Comparison of ENCODE assay signal across 24 mouse cellular contexts in genomic region chr12:100992505-100992904, GRCm38 (mm10). TPM values are rescaled to one million over a fixed set of nuclear protein-coding genes. Genes with fewer than 3 reads are reported as not detected.
DNase-seq lines count a peak whose midpoint lies in the region; ATAC-seq and TF ChIP-seq lines count a peak whose summit lies in the region.
"Had no signal": no experiment of that assay in that cellular context is flagged by ENCODE, and none has a peak within 500 bp of the region (broad histone marks: within the 10 kb centered on the region; RNA-seq: fewer than 3 reads in every experiment).

No protein-coding gene starts in this region.

- no peak for TF ChIP-seq POLR2A in bone marrow, adult 2 months (IDR thresholded peaks at IDR 0.05; ENCODE audit: borderline replicate concordance, control insufficient read depth, low read depth, low read length)

- no peaks in the 10 kb centered on the region for H3K27me3 ChIP-seq in forebrain, embryonic 11.5 days (ENCODE audit: control insufficient read depth, insufficient read depth, low read length)
- H3K27me3 ChIP-seq in forebrain, postnatal 0 days (ENCODE audit: insufficient read depth, low read length), result no peaks in the 10 kb centered on the region
- no peaks in the 10 kb centered on the region for H3K27me3 ChIP-seq in kidney, embryonic 16.5 days (ENCODE audit: insufficient read depth, low read length)
- H3K27me3 ChIP-seq: embryonic facial prominence, embryonic 15.5 days; forebrain, embryonic 13.5 days; hindbrain, embryonic 15.5 days; intestine, embryonic 15.5 days; Patski had no signal

- no peak overlapping the region for H3K4me3 ChIP-seq in forebrain, embryonic 11.5 days (ENCODE audit: low read depth, low read length)
- no peak overlapping the region for H3K4me3 ChIP-seq in forebrain, postnatal 0 days (ENCODE audit: low read depth, low read length)
- H3K4me3 ChIP-seq in bone marrow, adult 2 months (replicated peaks; ENCODE audit: control insufficient read depth, low read depth, low read length), result no peak overlapping the region
- no peak overlapping the region for H3K4me3 ChIP-seq in kidney, embryonic 16.5 days (ENCODE audit: low read length)
- H3K4me3 ChIP-seq: embryonic facial prominence, embryonic 12.5 days; embryonic facial prominence, embryonic 15.5 days; forebrain, embryonic 13.5 days; hindbrain, embryonic 12.5 days; hindbrain, embryonic 15.5 days; intestine, embryonic 15.5 days had no signal

- TF ChIP-seq CTCF in forebrain, postnatal 0 days (IDR thresholded peaks at IDR 0.05; ENCODE audit: low read depth), result no peak
- no peak for TF ChIP-seq CTCF in bone marrow, adult 2 months (IDR thresholded peaks at IDR 0.05; ENCODE audit: control insufficient read depth, insufficient read depth, low read length)

- H3K9me3 ChIP-seq in forebrain, embryonic 11.5 days (ENCODE audit: control insufficient read depth, low read length), result no peaks in the 10 kb centered on the region
- no peaks in the 10 kb centered on the region for H3K9me3 ChIP-seq in forebrain, postnatal 0 days (ENCODE audit: low read length)
- no peaks in the 10 kb centered on the region for H3K9me3 ChIP-seq in kidney, embryonic 16.5 days (ENCODE audit: low read length)
- H3K9me3 ChIP-seq: embryonic facial prominence, embryonic 12.5 days; embryonic facial prominence, embryonic 15.5 days; forebrain, embryonic 13.5 days; G1E; hindbrain, embryonic 12.5 days; hindbrain, embryonic 15.5 days; intestine, embryonic 15.5 days had no signal

- 90% methylated on average over 7 of the region's 7 CpGs for WGBS in forebrain, embryonic 11.5 days
- WGBS in forebrain, postnatal 0 days, result 86% methylated on average over 7 of the region's 7 CpGs
- WGBS in bone marrow, adult 2 months, result 69% methylated on average over 7 of the region's 7 CpGs
- 65% methylated on average over 7 of the region's 7 CpGs for WGBS in kidney, embryonic 16.5 days

- H3K9ac ChIP-seq in forebrain, embryonic 11.5 days (ENCODE audit: low read length), result no peak overlapping the region
- no peak overlapping the region for H3K9ac ChIP-seq in forebrain, postnatal 0 days
- H3K9ac ChIP-seq in kidney, embryonic 16.5 days (replicated peaks; ENCODE audit: low read length), result no peak overlapping the region
- H3K9ac ChIP-seq: embryonic facial prominence, embryonic 12.5 days; embryonic facial prominence, embryonic 15.5 days; forebrain, embryonic 13.5 days; hindbrain, embryonic 12.5 days; hindbrain, embryonic 15.5 days; intestine, embryonic 15.5 days had no signal

- 0 out of 2 replicates have a peak overlapping the region, but pooled peaks have one; percentile 12 for H3K27ac ChIP-seq in forebrain, embryonic 11.5 days (ENCODE audit: low read depth, low read length)
- H3K27ac ChIP-seq in forebrain, postnatal 0 days (ENCODE audit: low read depth, low read length), result no peak overlapping the region
- H3K27ac ChIP-seq in bone marrow, adult 2 months (ENCODE audit: control insufficient read depth, insufficient read depth, low read depth, low read length, poor library complexity), result peak overlapping the region; percentile 61
- H3K27ac ChIP-seq in kidney, embryonic 16.5 days (ENCODE audit: low read length), result no peak overlapping the region
- H3K27ac ChIP-seq: embryonic facial prominence, embryonic 12.5 days; embryonic facial prominence, embryonic 15.5 days; forebrain, embryonic 13.5 days; hindbrain, embryonic 12.5 days; hindbrain, embryonic 15.5 days; intestine, embryonic 15.5 days had no signal

- H3K4me1 ChIP-seq in forebrain, embryonic 11.5 days (replicated peaks; ENCODE audit: control insufficient read depth, insufficient read depth, low read length), result peaks cover 33% of the 10 kb centered on the region
- peaks cover 26% of the 10 kb centered on the region for H3K4me1 ChIP-seq in forebrain, postnatal 0 days (ENCODE audit: insufficient read depth)
- peaks cover 41% of the 10 kb centered on the region for H3K4me1 ChIP-seq in bone marrow, adult 2 months (ENCODE audit: control insufficient read depth, insufficient read depth, low read length)
- peaks cover 59% of the 10 kb centered on the region for H3K4me1 ChIP-seq in kidney, embryonic 16.5 days (ENCODE audit: insufficient read depth, low read length)

- no peak overlapping the region for H3K4me2 ChIP-seq in forebrain, embryonic 11.5 days (ENCODE audit: low read depth, low read length, severe bottlenecking)
- H3K4me2 ChIP-seq in forebrain, postnatal 0 days (ENCODE audit: low read depth), result no peak overlapping the region
- no peak overlapping the region for H3K4me2 ChIP-seq in kidney, embryonic 16.5 days (replicated peaks; ENCODE audit: low read depth, low read length)
- H3K4me2 ChIP-seq: embryonic facial prominence, embryonic 12.5 days; embryonic facial prominence, embryonic 15.5 days; forebrain, embryonic 13.5 days; heart, embryonic 11.5 days; hindbrain, embryonic 12.5 days; hindbrain, embryonic 15.5 days; intestine, embryonic 15.5 days had no signal

- DNase-seq in forebrain, embryonic 11.5 days (ENCODE audit: low spot score), result no peak
- DNase-seq in forebrain, postnatal 0 days, result no peak
- DNase-seq in CD4-positive helper T cell, adult 2 months (ENCODE audit: low read depth, low spot score), result peak; percentile 59
- peak; percentile 52 for DNase-seq in skeletal muscle tissue, adult 2 months (ENCODE audit: low read depth, low spot score)
- DNase-seq: cerebellum, adult 11 months; cerebellum, adult 2 months; cerebellum, adult 9-11 months; cerebellum, postnatal 25 days; gastrocnemius, postnatal 10 days; gastrocnemius, postnatal 36 days; heart, adult 11 months; kidney, adult 11 months had no signal

- ATAC-seq in forebrain, embryonic 11.5 days (replicated peaks; ENCODE audit: low FRiP score), result no peak
- no peak for ATAC-seq in forebrain, postnatal 0 days
- no peak for ATAC-seq in kidney, embryonic 16.5 days (ENCODE audit: low FRiP score, low TSS enrichment)
- ATAC-seq in megakaryocyte-erythroid progenitor cell, adult 5-6 weeks (replicated peaks; ENCODE audit: low FRiP score, low TSS enrichment, poor library complexity, severe bottlenecking), result no peak
- ATAC-seq: forebrain, embryonic 13.5 days; intestine, embryonic 15.5 days; Patski had no signal

- H3K36me3 ChIP-seq in forebrain, embryonic 11.5 days (ENCODE audit: control insufficient read depth, insufficient read depth, low read length), result no peaks in the 10 kb centered on the region
- H3K36me3 ChIP-seq in forebrain, postnatal 0 days (ENCODE audit: insufficient read depth), result no peaks in the 10 kb centered on the region
- no peaks in the 10 kb centered on the region for H3K36me3 ChIP-seq in kidney, embryonic 16.5 days (ENCODE audit: insufficient read depth, low read length)
- H3K36me3 ChIP-seq: embryonic facial prominence, embryonic 12.5 days; embryonic facial prominence, embryonic 15.5 days; hindbrain, embryonic 12.5 days; hindbrain, embryonic 15.5 days; intestine, embryonic 15.5 days had no signal

RNA-seq across cellular contexts. Expression of gene Ccdc88c, which starts 36.4 kb away (rescaled TPM):
- polyA plus RNA-seq in forebrain, embryonic 11.5 days (2014; fragmentation: Nextera tagmentation; extraction: Ambion mirVana), result 22.5 and 27.7 TPM in 2 replicates
- 31.3 and 31.5 TPM in 2 replicates for total RNA-seq in forebrain, postnatal 0 days (2014; rRNA removed)
- 12.4 and 14.6 TPM in 2 replicates for polyA plus RNA-seq in forebrain, postnatal 0 days (2015; fragmentation: Nextera tagmentation; extraction: Ambion mirVana)
- 68.4 and 138 TPM in 2 replicates for polyA plus RNA-seq in bone marrow, adult 2 months (2011; ENCODE audit: insufficient read depth, insufficient read length, low replicate concordance, missing spikeins)
- 12.0 and 14.3 TPM in 2 replicates for polyA plus RNA-seq in kidney, embryonic 16.5 days (2015; fragmentation: Nextera tagmentation; extraction: Ambion mirVana)
- total RNA-seq in megakaryocyte-erythroid progenitor cell, adult 5-6 weeks (2014; fragmentation: Nextera tagmentation), result 57.8 and 68.4 TPM in 2 replicates
- total RNA-seq in megakaryocyte-erythroid progenitor cell, adult 5-6 weeks (2017), result 66.9 and 100 TPM in 2 replicates

Comparison
In these comparisons a context has a peak if more than half of its experiments do, and no peak if none do; other contexts are left out.
1. H3K27ac ChIP-seq: peak in forebrain, embryonic 11.5 days (single experiment) and bone marrow, adult 2 months (single experiment); none in forebrain, postnatal 0 days (single experiment) and kidney, embryonic 16.5 days (single experiment).
2. DNase-seq: peak in CD4-positive helper T cell, adult 2 months (single experiment) and skeletal muscle tissue, adult 2 months (single experiment); none in forebrain, embryonic 11.5 days (single experiment) and forebrain, postnatal 0 days (single experiment).